Mouse (Mus musculus) MEL (cell line): ENCODE data around the gene Vmp1.
A peak's percentile ranks its signal among the peaks of the same experiment; 100 is the strongest.

Experiments
- CHD2 ChIP-seq: IDR thresholded peaks from 2 replicates; pipeline ENCODE4 v1.6.1; 2011; ENCODE audit warnings: low read length, improper control_type of control experiment
- CTCF ChIP-seq, 3 experiments: IDR thresholded peaks in 2 of 3; conservative IDR thresholded peaks in 1 of 3; 2 replicates each; pipeline ENCODE4 v1.5.1; 2011 to 2012; ENCODE audit warnings: low read length in 3 of 3, low read depth in 2 of 3, mild to moderate bottlenecking in 2 of 3, improper control_type of control experiment in 1 of 3, inconsistent platforms in 1 of 3, mixed read lengths in 1 of 3, moderate library complexity in 1 of 3; ENCODE audit not compliant: control insufficient read depth in 1 of 3, insufficient read depth in 1 of 3, poor library complexity in 1 of 3, severe bottlenecking in 1 of 3
- EP300 ChIP-seq, 2 experiments: IDR thresholded peaks; 2 replicates each; pipeline ENCODE4 v1.6.1; 2011; ENCODE audit warnings: improper control_type of control experiment in 2 of 2, low read length in 2 of 2, low read depth in 1 of 2, mild to moderate bottlenecking in 1 of 2
- GATA1 ChIP-seq: IDR thresholded peaks from 2 replicates; pipeline ENCODE4 v1.6.1; 2011; ENCODE audit warnings: low read depth, low read length, improper control_type of control experiment
- HCFC1 ChIP-seq: IDR thresholded peaks from 2 replicates; pipeline ENCODE4 v1.6.1; 2012; ENCODE audit warnings: low read depth, mild to moderate bottlenecking, inconsistent platforms, low read length, improper control_type of control experiment, moderate library complexity
- KAT2A ChIP-seq: conservative IDR thresholded peaks from 2 replicates; pipeline ENCODE4 v1.6.1; 2012; ENCODE audit warnings: low read depth, low read length, improper control_type of control experiment, inconsistent platforms
- POLR2AphosphoS2 ChIP-seq: IDR thresholded peaks from 2 replicates; pipeline ENCODE4 v1.6.1; 2011; ENCODE audit warnings: low read length, improper control_type of control experiment

DNA sequence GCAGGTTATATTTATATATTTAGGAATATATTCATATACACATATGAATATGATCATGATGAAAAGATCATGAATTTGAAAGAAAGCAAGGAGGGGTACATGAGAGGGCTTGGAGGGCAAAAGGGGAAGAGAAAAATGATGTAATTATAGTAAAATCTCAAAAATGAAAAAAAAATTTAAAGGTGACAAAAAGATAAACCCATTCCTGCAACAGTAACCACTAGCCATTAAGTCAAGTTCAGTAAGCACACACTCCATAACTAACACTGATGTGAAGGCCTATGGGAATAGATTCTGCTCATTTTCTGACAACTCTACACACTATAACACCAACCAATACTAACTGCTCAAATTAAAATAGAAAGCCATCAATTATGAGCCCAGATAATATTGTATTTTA lies 42.0 kb upstream of the Vmp1 start:
- TF ChIP-seq POLR2AphosphoS2, result no peak
- TF ChIP-seq CTCF (IDR thresholded peaks at IDR 0.05 in 2 of 3, conservative IDR thresholded peaks at IDR 0.05 in 1 of 3; ENCODE audit: control insufficient read depth in 1 of 3, insufficient read depth in 1 of 3, low read depth in 2 of 3, low read length in 3 of 3, poor library complexity in 1 of 3, severe bottlenecking in 1 of 3), result no peak
- TF ChIP-seq HCFC1, result no peak
- peak in 1 of 2 experiments; percentile 54; a peak in 1 of 4 replicates for TF ChIP-seq EP300 (IDR thresholded peaks at IDR 0.05; ENCODE audit: low read depth in 1 of 2, low read length in 2 of 2)
- TF ChIP-seq GATA1, result no peak
- TF ChIP-seq CHD2, result no peak
- TF ChIP-seq KAT2A, result no peak
